Mouse (Mus musculus) adrenal gland, adult (tissue): ENCODE measurements at regions not wholly inside any gene's neighbourhood (a gene's known extent, or its start where the extent isn't known, plus 50 kb on each side); places are given as distances from the start of the nearest gene placed in this dataset.

ENCODE experiments used
- DNase-seq, 2 experiments: peaks; one replicate each; pipeline ENCODE4 v3.0.0; 2022 to 2023; ENCODE audit warnings: low spot score in 1 of 2; ENCODE audit not compliant: inconsistent age in 2 of 2

DNA sequence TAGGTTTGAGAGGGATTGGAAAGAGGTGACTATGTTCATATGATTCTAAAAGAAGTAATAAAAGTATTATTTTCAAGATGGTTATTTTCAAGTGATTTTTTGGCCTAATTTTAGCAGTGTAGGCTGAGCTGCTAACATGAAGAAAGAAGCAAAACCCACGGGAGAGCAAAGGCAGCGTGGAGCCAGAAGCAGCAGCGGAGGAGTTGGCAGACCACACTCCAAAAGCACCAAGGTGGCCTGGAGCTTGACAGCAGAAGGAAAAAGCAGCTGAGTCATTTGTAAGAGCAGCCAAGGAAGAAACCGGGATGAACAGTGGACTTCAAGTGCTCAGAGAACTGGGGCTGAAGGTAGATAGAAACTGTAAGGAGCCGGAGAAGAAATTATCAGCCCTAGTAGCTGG lies 55.9 kb downstream of the Hdgfl1 start:
- no peak for DNase-seq

DNA sequence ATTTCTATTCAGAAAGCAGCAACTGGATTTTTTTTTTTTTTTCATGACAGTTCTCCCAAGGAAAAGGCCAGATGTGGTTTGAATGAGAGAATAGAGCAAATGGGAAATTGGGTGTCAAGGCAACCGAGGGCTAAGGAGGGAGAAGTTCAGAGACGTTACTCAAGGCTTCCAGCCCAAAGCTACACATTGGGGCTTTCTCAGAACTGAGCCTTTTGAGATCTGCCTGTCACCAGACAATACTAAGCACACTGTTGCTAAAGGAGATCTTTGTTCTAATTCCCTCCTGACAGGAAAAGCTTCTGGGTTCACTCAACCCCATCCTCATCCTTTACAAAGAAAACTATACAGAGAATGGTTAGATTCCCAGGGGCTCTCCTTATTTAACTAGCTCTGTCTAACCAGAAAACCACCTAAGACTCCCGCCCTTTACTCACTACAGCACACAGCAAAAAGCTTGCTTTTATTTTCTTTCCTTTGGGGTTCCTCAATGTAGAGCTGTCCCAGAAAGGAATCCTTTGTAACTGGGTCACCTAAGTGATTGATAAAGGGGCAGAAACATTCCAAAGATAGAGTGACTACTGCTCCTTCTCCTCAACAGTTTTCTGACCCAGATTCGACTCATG lies 70.8 kb downstream of the Hdgfl1 start:
- DNase-seq = no peak

DNA sequence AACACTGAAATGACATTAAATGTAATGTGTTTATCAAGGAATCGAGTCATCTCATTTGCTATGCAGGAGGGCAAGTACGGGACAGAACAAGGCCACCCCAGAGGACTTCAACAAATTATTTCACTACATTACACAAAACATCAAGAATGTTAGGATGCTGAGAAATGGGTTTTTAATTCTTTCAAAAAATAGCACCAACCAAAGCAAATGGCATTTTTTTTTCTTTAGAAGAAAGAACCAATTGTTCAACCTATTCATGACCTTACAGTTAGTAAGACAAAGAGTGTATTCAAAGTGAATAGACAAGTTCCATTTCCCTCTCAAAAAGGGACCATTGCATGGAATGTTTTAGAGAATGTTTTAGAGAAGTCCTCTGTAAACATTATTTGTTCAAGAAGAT lies 110.5 kb downstream of the Hdgfl1 start:
- no peak for DNase-seq

DNA sequence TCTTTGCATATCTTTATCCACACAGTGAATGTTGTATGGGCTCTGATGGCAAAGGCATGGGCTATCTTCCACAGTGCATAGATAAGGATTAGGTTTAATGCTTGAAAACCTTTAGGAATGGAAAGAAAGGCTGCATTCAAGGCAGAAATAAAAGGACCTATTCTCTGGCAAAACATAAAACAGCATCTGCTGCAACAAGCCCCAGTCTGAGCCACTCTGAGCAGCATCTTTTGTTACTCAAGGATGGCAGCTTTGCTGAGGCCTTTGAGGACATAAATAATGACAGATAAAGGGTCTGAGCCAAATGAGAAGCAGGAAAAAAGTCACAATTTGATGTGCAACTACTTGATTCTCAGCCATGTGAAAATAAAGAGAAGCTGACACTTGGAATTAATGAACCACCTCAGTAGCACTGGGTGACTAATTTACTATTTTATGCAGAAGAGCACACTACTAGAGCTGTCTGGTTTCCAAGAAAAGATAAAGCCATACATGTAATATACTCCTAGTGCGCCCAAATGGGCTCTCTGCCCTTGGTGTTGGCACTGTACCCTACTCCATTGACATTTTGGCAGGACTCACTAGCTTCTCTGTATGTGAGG lies 112.9 kb downstream of the Hdgfl1 start:
- DNase-seq = peak in 1 of 2 experiments; percentile 18
